Mouse (Mus musculus): ENCODE results near the gene Map4k2. TPM values are rescaled to one million over a fixed set of nuclear protein-coding genes. Genes with fewer than 3 reads are reported as not detected.
"Not testable (repeated sequence)": the region's sequence is repeated elsewhere in the genome, so short reads cannot be mapped to it uniquely, and the experiment has no call there.

The Map4k2 gene
- total RNA-seq, 1 experiment from 2014 or later: 119 TPM

DNA sequence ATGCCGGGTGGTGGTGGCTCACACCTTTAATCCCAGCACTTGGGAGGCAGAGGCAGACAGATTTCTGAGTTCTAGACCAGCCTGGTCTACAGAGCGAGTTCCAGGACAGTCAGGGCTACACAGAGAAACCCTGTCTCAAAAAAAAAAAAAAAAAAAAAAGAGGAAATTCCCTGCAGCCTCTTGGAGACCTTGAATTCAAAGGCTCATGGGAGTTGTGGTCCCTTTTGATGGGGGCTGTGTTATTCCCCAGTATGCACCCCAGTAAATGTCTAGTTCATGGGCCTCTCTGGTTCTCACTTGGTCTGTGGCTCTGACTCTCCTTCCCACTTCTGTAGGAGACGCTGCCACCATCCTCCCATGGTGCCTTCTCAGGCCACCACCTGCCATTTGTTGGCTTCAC lies 29.2 kb upstream of the Map4k2 start:
- not testable (repeated sequence) for ATAC-seq (replicated peaks; ENCODE audit: insufficient number of reproducible peaks, low FRiP score, low TSS enrichment, poor library complexity, severe bottlenecking)

DNA sequence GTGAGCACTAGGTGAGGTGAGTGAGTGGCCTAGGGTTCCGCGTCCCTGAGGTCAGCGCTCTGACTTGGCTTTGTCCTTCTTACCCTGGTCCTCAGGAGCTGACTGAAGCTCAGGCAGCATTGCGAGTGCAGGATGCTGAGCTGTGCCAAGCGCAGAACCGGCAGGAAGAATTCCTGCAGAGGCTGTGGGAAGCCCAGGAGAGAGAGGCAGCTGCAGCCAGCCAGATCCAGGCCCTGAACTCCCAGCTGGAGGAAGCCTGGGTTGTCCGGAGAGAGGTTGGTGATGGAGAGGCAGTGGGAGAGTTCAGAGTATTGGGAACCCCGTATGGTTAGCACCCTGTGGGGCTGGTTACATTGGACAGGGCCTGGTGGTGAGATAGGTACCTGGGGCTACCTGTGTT lies 27.1 kb upstream of the Map4k2 start:
- ATAC-seq (replicated peaks; ENCODE audit: insufficient number of reproducible peaks, low FRiP score, low TSS enrichment, poor library complexity, severe bottlenecking): no peak

- no peak for ATAC-seq (replicated peaks; ENCODE audit: insufficient number of reproducible peaks, low FRiP score, low TSS enrichment, poor library complexity, severe bottlenecking)
Observed at GRCm38 (mm10) chr19:6314513-6314912, 26.4 kb upstream of the Map4k2 start.

DNA sequence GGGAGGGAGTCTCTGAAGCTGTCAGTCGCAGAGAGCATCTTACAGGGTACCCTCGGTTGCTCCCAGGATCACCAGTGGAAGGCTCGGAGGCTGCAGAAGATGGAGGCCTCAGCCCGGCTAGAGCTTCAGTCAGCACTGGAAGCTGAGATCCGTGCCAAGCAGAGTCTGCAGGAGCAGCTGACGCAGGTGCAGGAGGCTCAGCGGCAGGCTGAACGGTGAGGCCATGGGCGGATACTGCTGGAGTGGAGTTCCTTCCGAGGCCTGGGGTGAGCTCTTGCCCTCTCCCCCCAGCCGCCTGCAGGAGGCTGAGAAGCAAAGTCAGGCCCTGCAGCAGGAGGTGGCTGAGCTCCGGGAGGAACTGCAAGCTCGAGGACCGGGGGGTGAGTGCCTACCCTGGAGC lies 25.4 kb upstream of the Map4k2 start:
- no peak for ATAC-seq (replicated peaks; ENCODE audit: insufficient number of reproducible peaks, low FRiP score, low TSS enrichment, poor library complexity, severe bottlenecking)

GRCm38 (mm10) chr19:6318145-6318544 lies 22.8 kb upstream of the Map4k2 start:
- no peak for ATAC-seq (replicated peaks; ENCODE audit: insufficient number of reproducible peaks, low FRiP score, low TSS enrichment, poor library complexity, severe bottlenecking)

DNA sequence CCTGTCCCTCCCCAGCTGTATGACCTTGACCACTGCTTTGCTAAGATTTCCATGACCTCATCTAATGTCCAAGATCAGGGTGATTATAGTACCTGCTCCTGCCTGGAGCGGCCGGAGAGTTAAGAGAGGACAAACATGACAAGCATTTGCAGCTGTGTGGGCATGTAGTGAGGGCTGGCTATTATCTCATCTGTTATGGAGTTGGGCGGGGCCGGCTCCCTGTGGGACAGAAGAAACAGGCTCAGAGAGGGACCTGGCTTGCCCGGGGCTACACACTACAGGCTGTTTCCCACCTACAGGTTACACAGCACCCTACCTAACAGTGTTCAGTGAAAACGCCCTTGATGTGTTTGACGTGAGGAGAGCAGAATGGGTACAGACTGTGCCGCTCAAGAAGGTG lies 19.6 kb upstream of the Map4k2 start:
- no peak for ATAC-seq (replicated peaks; ENCODE audit: insufficient number of reproducible peaks, low FRiP score, low TSS enrichment, poor library complexity, severe bottlenecking)

GRCm38 (mm10) chr19:6321786-6322621 lies 18.9 kb upstream of the Map4k2 start:
- ATAC-seq (replicated peaks; ENCODE audit: insufficient number of reproducible peaks, low FRiP score, low TSS enrichment, poor library complexity, severe bottlenecking): no peak

- no peak for ATAC-seq (replicated peaks; ENCODE audit: insufficient number of reproducible peaks, low FRiP score, low TSS enrichment, poor library complexity, severe bottlenecking)
Observed at GRCm38 (mm10) chr19:6324751-6325150, 16.2 kb upstream of the Map4k2 start.

DNA sequence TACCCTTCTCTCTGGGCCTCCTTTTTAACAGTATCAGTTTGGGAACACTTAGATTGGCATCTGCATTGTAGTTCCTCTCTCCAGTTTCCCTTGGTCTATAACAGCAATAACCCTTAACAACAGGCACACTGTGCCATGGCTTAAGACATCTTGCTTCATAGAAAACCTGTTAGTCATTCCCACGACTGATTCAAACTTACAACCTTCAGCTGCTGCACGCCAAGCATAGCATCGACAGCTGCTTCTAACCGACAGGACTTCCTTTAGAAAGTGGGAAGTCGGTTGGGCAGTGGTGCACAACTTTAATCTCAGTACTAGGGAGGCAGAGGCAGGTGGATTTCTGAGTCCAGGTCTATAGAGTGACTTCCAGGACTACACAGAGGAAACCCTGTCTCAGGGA lies 9.8 kb upstream of the Map4k2 start:
- no peak for ATAC-seq (replicated peaks; ENCODE audit: insufficient number of reproducible peaks, low FRiP score, low TSS enrichment, poor library complexity, severe bottlenecking)

GRCm38 (mm10) chr19:6331719-6332516 lies 9.0 kb upstream of the Map4k2 start:
- peak; percentile 38; the same call in 1 of the 2 replicates for ATAC-seq (replicated peaks; ENCODE audit: insufficient number of reproducible peaks, low FRiP score, low TSS enrichment, poor library complexity, severe bottlenecking)

GRCm38 (mm10) chr19:6333761-6334595 lies 7.0 kb upstream of the Map4k2 start:
- ATAC-seq (replicated peaks; ENCODE audit: insufficient number of reproducible peaks, low FRiP score, low TSS enrichment, poor library complexity, severe bottlenecking): peak; percentile 0; the same call in 1 of the 2 replicates

GRCm38 (mm10) chr19:6334673-6335457 lies 6.1 kb upstream of the Map4k2 start, which contains the start of gene Men1:
Gene Men1, plus strand, starts transcription at chr19:6334979.
- ATAC-seq (replicated peaks; ENCODE audit: insufficient number of reproducible peaks, low FRiP score, low TSS enrichment, poor library complexity, severe bottlenecking): peak; percentile 81

DNA sequence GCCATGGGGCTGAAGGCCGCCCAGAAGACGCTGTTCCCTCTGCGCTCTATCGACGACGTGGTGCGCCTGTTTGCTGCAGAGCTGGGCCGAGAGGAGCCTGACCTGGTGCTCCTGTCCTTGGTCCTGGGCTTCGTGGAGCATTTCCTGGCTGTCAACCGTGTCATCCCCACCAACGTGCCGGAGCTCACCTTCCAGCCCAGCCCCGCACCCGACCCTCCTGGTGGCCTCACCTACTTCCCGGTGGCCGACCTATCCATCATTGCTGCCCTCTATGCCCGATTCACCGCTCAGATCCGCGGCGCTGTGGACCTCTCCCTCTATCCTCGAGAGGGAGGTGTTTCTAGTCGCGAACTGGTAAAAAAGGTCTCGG lies 5.5 kb upstream of the Map4k2 start:
- no peak for ATAC-seq (replicated peaks; ENCODE audit: insufficient number of reproducible peaks, low FRiP score, low TSS enrichment, poor library complexity, severe bottlenecking)

- ATAC-seq (replicated peaks; ENCODE audit: insufficient number of reproducible peaks, low FRiP score, low TSS enrichment, poor library complexity, severe bottlenecking): no peak
Observed at GRCm38 (mm10) chr19:6336920-6337319, 4.0 kb upstream of the Map4k2 start.

DNA sequence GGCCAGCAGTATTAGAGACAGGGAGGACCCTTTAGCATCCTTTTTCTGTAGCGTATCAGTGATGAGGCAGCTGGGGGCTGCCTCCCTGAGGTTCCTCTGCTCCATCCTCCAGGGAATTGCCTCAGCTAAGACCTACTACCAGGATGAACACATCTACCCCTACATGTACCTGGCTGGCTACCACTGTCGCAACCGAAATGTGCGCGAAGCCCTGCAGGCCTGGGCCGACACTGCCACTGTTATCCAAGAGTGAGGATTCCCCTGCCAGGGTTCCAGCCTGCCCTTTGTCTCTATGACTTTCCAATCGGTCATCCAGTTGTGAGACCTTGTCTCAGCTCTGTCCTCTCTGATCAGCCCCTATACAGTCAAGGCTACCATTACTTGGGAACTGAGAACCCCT lies 2.8 kb upstream of the Map4k2 start:
- no peak for ATAC-seq (replicated peaks; ENCODE audit: insufficient number of reproducible peaks, low FRiP score, low TSS enrichment, poor library complexity, severe bottlenecking)

- ATAC-seq (replicated peaks; ENCODE audit: insufficient number of reproducible peaks, low FRiP score, low TSS enrichment, poor library complexity, severe bottlenecking): no peak
Observed at GRCm38 (mm10) chr19:6338716-6339115, 2.2 kb upstream of the Map4k2 start.

DNA sequence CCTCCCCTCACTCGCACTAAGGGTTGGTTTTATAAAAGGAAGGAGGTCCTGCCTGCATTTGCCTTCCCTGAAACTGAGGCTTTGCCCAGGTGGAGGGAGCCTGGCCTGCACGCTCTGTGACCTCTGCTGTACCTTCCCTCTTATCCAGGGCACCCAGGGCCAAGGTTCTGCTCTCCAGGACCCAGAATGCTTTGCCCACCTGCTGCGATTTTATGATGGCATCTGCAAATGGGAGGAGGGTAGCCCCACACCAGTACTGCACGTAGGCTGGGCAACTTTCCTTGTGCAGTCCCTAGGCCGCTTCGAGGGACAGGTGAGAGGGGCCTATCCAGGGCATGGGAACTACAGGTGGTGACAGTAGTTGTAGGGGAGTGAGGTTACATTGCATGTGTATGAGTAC lies 1.7 kb upstream of the Map4k2 start:
- ATAC-seq (replicated peaks; ENCODE audit: insufficient number of reproducible peaks, low FRiP score, low TSS enrichment, poor library complexity, severe bottlenecking): no peak

GRCm38 (mm10) chr19:6339890-6340504 lies 938 bp upstream of the Map4k2 start:
- ATAC-seq (replicated peaks; ENCODE audit: insufficient number of reproducible peaks, low FRiP score, low TSS enrichment, poor library complexity, severe bottlenecking): peak; percentile 62

Data from monocyte, adult 5-6 weeks (primary cell).